Mouse (Mus musculus) intestine, postnatal 0 days (tissue): ENCODE data around the gene Map2k2. TPM values are rescaled to one million over a fixed set of nuclear protein-coding genes. Genes with fewer than 3 reads are reported as not detected.
A peak's percentile ranks its signal among the peaks of the same experiment; 100 is the strongest.

Source experiments
- ATAC-seq: fragments of 200-750 bp; cut with Nextera tagmentation; 2 replicates; pipeline ENCODE4 v1.8.0; 2017; ENCODE audit warnings: mild to moderate bottlenecking, moderate TSS enrichment, moderate library complexity
- H3K27ac ChIP-seq: fragments of 300-500 bp; sonication (generic); 2 replicates; pipeline ENCODE4 v1.5.1; 2014; ENCODE audit warnings: mild to moderate bottlenecking, low read depth, low read length, moderate library complexity
- H3K27me3 ChIP-seq: fragments of 300-500 bp; sonication (generic); replicated peaks from 2 replicates; pipeline ENCODE4 v1.6.1; 2014; ENCODE audit warnings: low read length, mixed read lengths; ENCODE audit not compliant: control insufficient read depth, insufficient read depth
- H3K36me3 ChIP-seq: fragments of 300-500 bp; sonication (generic); 2 replicates; pipeline ENCODE4 v1.6.1; 2014; ENCODE audit warnings: mild to moderate bottlenecking, moderate library complexity; ENCODE audit not compliant: control insufficient read depth, insufficient read depth
- H3K4me1 ChIP-seq: fragments of 300-500 bp; sonication (generic); replicated peaks from 2 replicates; pipeline ENCODE4 v1.6.1; 2014; ENCODE audit warnings: antibody characterized with exemption, low read length, mixed read lengths; ENCODE audit not compliant: control insufficient read depth, insufficient read depth
- H3K4me2 ChIP-seq: fragments of 300-500 bp; sonication (generic); replicated peaks from 2 replicates; pipeline ENCODE4 v1.6.1; 2014; ENCODE audit warnings: low read depth, mild to moderate bottlenecking, moderate library complexity
- H3K4me3 ChIP-seq: fragments of 300-500 bp; sonication (generic); 2 replicates; pipeline ENCODE4 v1.5.1; 2014; ENCODE audit warnings: low read depth, low read length
- H3K9ac ChIP-seq: fragments of 300-500 bp; sonication (generic); 2 replicates; pipeline ENCODE4 v1.6.1; 2014; ENCODE audit warnings: mild to moderate bottlenecking, low read depth, low read length
- H3K9me3 ChIP-seq: fragments of 300-500 bp; sonication (generic); 2 replicates; pipeline ENCODE4 v1.6.1; 2016; ENCODE audit warnings: mixed run types; ENCODE audit not compliant: control insufficient read depth
- CTCF ChIP-seq: sonication (generic); IDR thresholded peaks from 2 replicates; pipeline ENCODE4 v1.5.1; 2016; ENCODE audit warnings: low read depth, mild to moderate bottlenecking, control low read depth, antibody characterized with exemption, moderate library complexity
- WGBS: fragments of 180-500 bp; shearing (Covaris S2); extraction: QIAGEN DNeasy Blood & Tissue Kit; methylation state at CpG from one replicate; pipeline ENCODE4 v1.1.7; 2014; 5-methylcytosine and 5-hydroxymethylcytosine counted together
- polyA plus RNA-seq: library from polyadenylated mRNA; unstranded; fragments of >200 nt; fragmentation: Nextera tagmentation; extraction: Ambion mirVana; gene quantifications from 2 replicates; pipeline ENCODE4 v1.2.1, GENCODE M21; 2015

Map2k2 gene
- polyA plus RNA-seq, 1 experiment from 2014 or later = 258 TPM

DNA sequence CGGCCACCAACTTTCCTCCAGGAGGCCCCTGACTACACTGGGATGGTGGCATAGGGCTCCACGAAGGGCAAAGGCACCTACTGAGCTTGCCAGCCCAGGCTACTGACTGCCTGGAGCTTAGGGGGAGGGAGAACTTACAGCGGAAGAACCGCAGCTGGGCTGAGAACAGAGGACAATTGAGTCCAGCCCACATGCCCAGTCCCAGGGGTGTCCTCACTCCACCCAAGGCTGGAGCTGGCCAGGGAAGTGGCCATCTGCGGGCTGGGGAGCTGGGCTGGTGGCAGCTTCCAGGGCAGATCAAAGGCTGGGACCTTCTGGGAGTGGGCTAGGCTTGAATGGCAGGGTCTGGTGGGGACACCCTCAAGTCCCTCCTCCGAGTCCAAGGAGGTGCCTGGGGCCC is 49.0 kb downstream of the Map2k2 start:
- no peak overlapping the region for H3K4me2 ChIP-seq
- no peak for ATAC-seq
- H3K9ac ChIP-seq = no peak overlapping the region
- peaks cover 65% of the 10 kb centered on the region for H3K36me3 ChIP-seq
- peak overlapping the region; percentile 15; the same call in 1 of the 2 replicates for H3K27ac ChIP-seq
- H3K4me3 ChIP-seq = no peak overlapping the region
- no peaks in the 10 kb centered on the region for H3K9me3 ChIP-seq
- no peaks in the 10 kb centered on the region for H3K27me3 ChIP-seq
- TF ChIP-seq CTCF = no peak
- no peaks in the 10 kb centered on the region for H3K4me1 ChIP-seq
- 75% methylated on average over 6 of the region's 6 CpGs for WGBS

DNA sequence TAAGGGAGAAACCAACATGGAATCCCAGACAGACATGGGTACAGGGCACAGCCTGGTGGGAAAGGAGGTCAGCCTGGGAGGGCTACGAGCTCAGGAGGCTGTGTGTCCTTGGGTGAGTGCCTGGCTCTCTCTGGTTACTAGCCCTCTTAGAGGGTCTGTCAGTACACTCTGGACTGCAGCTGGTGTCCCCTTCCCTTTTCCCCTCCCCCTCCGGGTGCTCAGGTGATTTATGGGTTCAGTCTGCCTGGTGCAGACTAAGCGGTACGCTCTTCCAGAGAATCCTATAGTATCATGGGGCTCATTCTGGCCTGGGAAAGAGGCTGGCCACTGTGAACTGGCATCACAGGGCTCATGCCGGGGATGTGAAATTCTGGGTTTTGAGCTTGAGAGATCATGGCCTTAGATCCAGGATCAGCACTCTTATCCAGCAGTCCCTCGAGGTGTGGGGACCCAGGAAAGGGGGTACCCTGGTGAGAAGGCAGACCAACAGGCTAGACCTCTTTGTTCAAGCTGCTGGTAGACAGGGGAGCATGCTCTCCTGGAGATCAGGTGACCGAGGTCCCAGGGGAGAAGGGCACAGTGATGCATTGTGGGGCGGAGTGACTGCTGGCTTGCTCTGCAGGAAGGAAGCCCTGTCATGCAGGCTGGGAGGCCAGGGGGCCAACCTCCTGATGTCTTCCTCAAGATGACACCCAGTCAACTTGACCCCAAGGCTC is 56.0 kb downstream of the Map2k2 start:
- TF ChIP-seq CTCF = no peak
- peak; percentile 29; the same call in 1 of the 2 replicates for ATAC-seq
- H3K4me1 ChIP-seq = no peaks in the 10 kb centered on the region
- no peaks in the 10 kb centered on the region for H3K9me3 ChIP-seq
- WGBS = 72% methylated on average over 8 of the region's 8 CpGs
- no peak overlapping the region for H3K4me3 ChIP-seq
- no peak overlapping the region for H3K4me2 ChIP-seq
- no peaks in the 10 kb centered on the region for H3K27me3 ChIP-seq
- H3K36me3 ChIP-seq = peaks cover 51% of the 10 kb centered on the region
- no peak overlapping the region; the same call in 1 of the 2 replicates for H3K27ac ChIP-seq
- H3K9ac ChIP-seq = peak overlapping the region; percentile 0; the same call in 1 of the 2 replicates

DNA sequence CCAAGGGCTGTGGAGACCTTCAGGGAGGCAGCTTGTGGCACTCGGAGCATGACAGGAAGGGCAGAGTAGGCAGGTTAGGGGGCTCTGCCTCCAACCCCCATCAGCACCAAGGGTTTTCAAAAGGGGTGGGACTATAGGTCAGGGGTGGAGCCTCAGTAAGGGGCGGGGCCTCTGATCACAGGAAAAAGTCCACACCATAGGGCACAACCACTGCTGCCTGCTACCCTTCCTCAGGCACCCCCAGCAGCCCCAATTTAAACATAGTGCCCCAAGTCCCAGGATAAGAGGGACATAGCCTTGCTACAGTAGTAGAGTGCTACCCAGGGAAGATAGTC is 56.6 kb downstream of the Map2k2 start:
- H3K4me1 ChIP-seq = no peaks in the 10 kb centered on the region
- H3K36me3 ChIP-seq = peaks cover 46% of the 10 kb centered on the region
- no peaks in the 10 kb centered on the region for H3K27me3 ChIP-seq
- no peak overlapping the region for H3K4me2 ChIP-seq
- H3K9ac ChIP-seq = peak overlapping the region; percentile 0; the same call in 1 of the 2 replicates
- H3K4me3 ChIP-seq = no peak overlapping the region
- H3K27ac ChIP-seq = no peak overlapping the region; the same call in 1 of the 2 replicates
- 0 out of 2 replicates have a peak, but pooled peaks have one; percentile 15 for ATAC-seq
- no peaks in the 10 kb centered on the region for H3K9me3 ChIP-seq
- 52% methylated on average over 2 of the region's 2 CpGs for WGBS
- TF ChIP-seq CTCF = no peak

DNA sequence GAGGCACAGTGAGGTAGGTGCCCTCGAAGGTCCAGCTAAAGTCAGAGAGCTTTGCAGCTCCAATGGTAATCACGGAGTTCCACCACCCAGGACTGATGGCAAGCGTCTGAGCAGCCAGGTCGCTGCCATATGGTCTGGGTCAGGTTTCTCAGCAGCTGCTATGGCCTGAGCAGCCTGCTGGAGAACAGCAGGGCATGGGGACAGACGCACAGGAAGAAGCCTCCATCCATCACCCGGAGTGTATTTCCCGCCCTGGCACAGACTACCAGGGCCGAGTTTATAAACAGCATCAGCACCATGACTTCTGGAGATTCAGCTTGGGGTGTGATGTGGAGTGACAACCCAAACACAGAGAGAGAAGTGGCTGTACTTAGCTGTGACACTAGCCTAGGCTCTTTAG is 59.4 kb downstream of the Map2k2 start:
- TF ChIP-seq CTCF = no peak
- no peaks in the 10 kb centered on the region for H3K9me3 ChIP-seq
- 77% methylated on average over 8 of the region's 8 CpGs for WGBS
- H3K4me1 ChIP-seq = 0 out of 2 replicates have a peak, but pooled peaks cover 4% of the 10 kb centered on the region
- H3K9ac ChIP-seq = no peak overlapping the region
- no peak overlapping the region for H3K27ac ChIP-seq
- H3K4me2 ChIP-seq = no peak overlapping the region
- H3K36me3 ChIP-seq = peaks cover 33% of the 10 kb centered on the region
- H3K4me3 ChIP-seq = no peak overlapping the region
- ATAC-seq = no peak
- H3K27me3 ChIP-seq = no peaks in the 10 kb centered on the region

DNA sequence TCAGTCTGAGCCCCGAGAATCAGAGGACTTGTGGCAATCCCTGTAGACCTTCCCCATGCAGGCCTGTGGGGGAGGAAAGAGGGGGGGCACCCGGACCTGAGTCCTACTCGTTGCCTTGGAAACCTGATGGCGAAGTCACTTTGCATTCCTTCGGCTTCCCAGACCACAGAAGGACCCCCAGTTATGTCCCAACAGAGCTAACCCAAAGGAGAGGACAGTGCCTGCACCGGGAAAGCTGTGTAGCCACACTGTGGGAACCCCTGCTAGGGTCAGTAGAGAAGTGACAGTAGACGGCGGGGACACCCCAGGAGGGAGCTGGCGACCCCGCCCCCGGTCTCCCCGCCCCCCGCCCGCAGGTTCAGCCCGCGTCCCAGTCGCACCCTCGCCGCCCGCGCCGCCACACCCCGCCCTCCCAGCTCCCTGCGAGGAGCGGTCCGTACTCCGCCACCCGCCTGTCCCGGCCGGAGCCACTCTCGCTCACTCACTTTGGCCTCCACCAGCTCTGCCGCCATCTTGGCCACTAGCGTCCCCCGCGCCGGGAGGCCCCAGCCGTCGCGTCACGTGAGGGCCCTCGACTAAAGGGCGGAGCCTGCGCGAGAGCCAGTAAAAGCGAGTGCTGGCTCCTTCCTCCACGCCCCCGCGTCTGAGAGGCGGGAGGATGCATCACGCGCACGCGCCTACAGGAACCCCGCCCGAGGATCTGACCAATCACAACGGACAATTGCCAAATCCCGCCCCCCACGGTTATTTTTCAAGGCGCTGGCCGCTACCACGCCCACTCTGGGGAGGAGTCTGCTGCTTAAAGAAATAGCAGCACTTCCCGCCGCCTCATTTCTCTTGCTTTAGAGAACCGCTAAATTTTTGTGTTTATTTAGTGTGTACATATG is 61.7 kb downstream of the Map2k2 start, which contains the start of gene Pias4:
Gene Pias4, minus strand, starts transcription at position 724 of the 887 bp plus-strand sequence.
- Histone ChIP-seq H3K27ac (peak within 1 kb of the TSS; percentile 77), H3K36me3 (peaks cover 10% of the 10 kb centered on the region)
- WGBS = 1% methylated on average over 64 of the region's 64 CpGs

DNA sequence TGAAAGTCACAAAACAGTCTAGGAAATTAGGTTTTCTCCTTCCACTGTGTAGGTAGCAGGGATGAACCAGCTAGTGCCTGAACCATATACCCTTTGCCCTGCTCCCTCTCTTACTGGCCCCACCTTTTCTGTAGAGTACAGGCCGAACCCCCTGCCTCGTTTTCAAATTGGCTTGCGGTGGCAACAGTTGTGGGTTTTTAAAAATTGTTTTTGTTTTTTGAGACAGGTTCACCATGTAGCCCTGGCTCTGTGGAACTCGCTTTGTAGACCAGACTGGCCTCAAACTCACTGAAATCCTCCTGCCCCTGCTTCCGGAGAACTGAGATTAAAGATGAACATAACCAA is 62.3 kb downstream of the Map2k2 start:
- H3K4me2 ChIP-seq = peak overlapping the region; percentile 88
- peak overlapping the region; percentile 5; the same call in 1 of the 2 replicates for H3K9ac ChIP-seq
- H3K4me3 ChIP-seq = peak overlapping the region; percentile 40
- H3K9me3 ChIP-seq = no peaks in the 10 kb centered on the region
- WGBS = 11% methylated on average over 5 of the region's 5 CpGs
- H3K27me3 ChIP-seq = no peaks in the 10 kb centered on the region
- H3K4me1 ChIP-seq = 0 out of 2 replicates have a peak, but pooled peaks cover 4% of the 10 kb centered on the region
- TF ChIP-seq CTCF = no peak
- ATAC-seq = peak; percentile 37
- peak overlapping the region; percentile 77; the same call in 1 of the 2 replicates for H3K27ac ChIP-seq
- H3K36me3 ChIP-seq = peaks cover 7% of the 10 kb centered on the region; the same call in 1 of the 2 replicates

More for the DNA sequence above, 61.7 kb downstream of the Map2k2 start, which contains the start of gene Pias4:
- H3K4me3 ChIP-seq = peak within 1 kb of the TSS; percentile 93
- H3K4me1 ChIP-seq = 0 out of 2 replicates have a peak, but pooled peaks cover 4% of the 10 kb centered on the region
- H3K4me2 ChIP-seq = peak within 1 kb of the TSS; percentile 88
- TF ChIP-seq CTCF = no peak
- peak within 1 kb of the TSS; percentile 94 for H3K9ac ChIP-seq
- H3K9me3 ChIP-seq = no peaks in the 10 kb centered on the region
- H3K27me3 ChIP-seq = no peaks in the 10 kb centered on the region
- peak; percentile 88 for ATAC-seq
